Mouse (Mus musculus): ENCODE measurements around the gene Fchsd2. TPM values are rescaled to one million over a fixed set of nuclear protein-coding genes. Genes with fewer than 3 reads are reported as not detected.

Gene Fchsd2
- polyA plus RNA-seq, 1 experiment from 2014 or later: 42.0 TPM

DNA sequence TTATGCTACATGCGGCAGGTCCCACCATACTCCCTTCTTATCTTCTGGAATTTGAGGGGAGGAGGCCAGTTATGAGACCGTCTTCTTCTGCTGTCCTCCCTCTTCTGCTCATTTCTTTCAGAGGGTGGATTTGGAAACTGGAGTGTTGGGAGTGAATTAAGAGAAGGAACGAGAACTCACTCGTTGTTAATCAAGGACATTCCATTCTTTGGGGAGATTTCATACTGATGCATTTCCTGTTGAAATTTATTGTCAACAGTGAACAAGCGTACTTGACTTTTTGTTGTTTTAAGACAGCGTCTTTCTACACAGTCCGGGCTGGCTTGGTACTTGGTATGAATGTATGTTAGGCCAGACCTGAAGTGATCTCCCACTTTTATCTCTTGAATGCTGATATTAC, 26.7 kb downstream of the Fchsd2 start:
- Histone ChIP-seq H3K36me3 (ENCODE audit: control insufficient read depth, insufficient read depth, low read length) (peaks cover 22% of the 10 kb centered on the region), H3K9me3 (replicated peaks; ENCODE audit: control insufficient read depth, low read length, poor library complexity, severe bottlenecking) (no peaks in the 10 kb centered on the region), H3K9ac (ENCODE audit: low read depth, low read length) (no peak overlapping the region), H3K4me1 (ENCODE audit: control insufficient read depth, insufficient read depth, low read length) (no peaks in the 10 kb centered on the region), H3K4me2 (ENCODE audit: low read length) (no peak overlapping the region), H3K27me3 (ENCODE audit: control insufficient read depth, insufficient read depth, low read depth, low read length) (no peaks in the 10 kb centered on the region), H3K4me3 (ENCODE audit: low read depth, low read length) (no peak overlapping the region), H3K27ac (ENCODE audit: low read length) (no peak overlapping the region)
- ATAC-seq: no peak
- 96% methylated on average over 7 of the region's 7 CpGs for WGBS

GRCm38 (mm10) chr7:101123579-101124347, 31.1 kb downstream of the Fchsd2 start:
- no peak overlapping the region for H3K4me3 ChIP-seq (ENCODE audit: low read depth, low read length)
- no peaks in the 10 kb centered on the region for H3K27me3 ChIP-seq (ENCODE audit: control insufficient read depth, insufficient read depth, low read depth, low read length)
- H3K36me3 ChIP-seq (ENCODE audit: control insufficient read depth, insufficient read depth, low read length): peaks cover 11% of the 10 kb centered on the region
- no peaks in the 10 kb centered on the region for H3K9me3 ChIP-seq (replicated peaks; ENCODE audit: control insufficient read depth, low read length, poor library complexity, severe bottlenecking)
- no peak overlapping the region for H3K9ac ChIP-seq (ENCODE audit: low read depth, low read length)
- no peaks in the 10 kb centered on the region for H3K4me1 ChIP-seq (ENCODE audit: control insufficient read depth, insufficient read depth, low read length)
- WGBS: 89% methylated on average over 6 of the region's 6 CpGs
- H3K27ac ChIP-seq (ENCODE audit: low read length): no peak overlapping the region
- no peak for ATAC-seq
- no peak overlapping the region for H3K4me2 ChIP-seq (ENCODE audit: low read length)

GRCm38 (mm10) chr7:101127737-101128136, 35.1 kb downstream of the Fchsd2 start:
- no peak overlapping the region for H3K27ac ChIP-seq (ENCODE audit: low read length)
- H3K9me3 ChIP-seq (replicated peaks; ENCODE audit: control insufficient read depth, low read length, poor library complexity, severe bottlenecking): no peaks in the 10 kb centered on the region
- WGBS: 83% methylated on average over 3 of the region's 3 CpGs
- no peak overlapping the region for H3K9ac ChIP-seq (ENCODE audit: low read depth, low read length)
- H3K27me3 ChIP-seq (ENCODE audit: control insufficient read depth, insufficient read depth, low read depth, low read length): no peaks in the 10 kb centered on the region
- H3K4me3 ChIP-seq (ENCODE audit: low read depth, low read length): no peak overlapping the region
- H3K36me3 ChIP-seq (ENCODE audit: control insufficient read depth, insufficient read depth, low read length): no peaks in the 10 kb centered on the region
- H3K4me2 ChIP-seq (ENCODE audit: low read length): no peak overlapping the region
- no peak for ATAC-seq
- H3K4me1 ChIP-seq (ENCODE audit: control insufficient read depth, insufficient read depth, low read length): peaks cover 6% of the 10 kb centered on the region; the same call in 1 of the 2 replicates

GRCm38 (mm10) chr7:101128536-101128935, 35.9 kb downstream of the Fchsd2 start:
- no peak for ATAC-seq
- no peaks in the 10 kb centered on the region for H3K9me3 ChIP-seq (replicated peaks; ENCODE audit: control insufficient read depth, low read length, poor library complexity, severe bottlenecking)
- H3K4me1 ChIP-seq (ENCODE audit: control insufficient read depth, insufficient read depth, low read length): peaks cover 12% of the 10 kb centered on the region
- H3K27ac ChIP-seq (ENCODE audit: low read length): no peak overlapping the region
- H3K27me3 ChIP-seq (ENCODE audit: control insufficient read depth, insufficient read depth, low read depth, low read length): no peaks in the 10 kb centered on the region
- no peak overlapping the region for H3K9ac ChIP-seq (ENCODE audit: low read depth, low read length)
- no peaks in the 10 kb centered on the region for H3K36me3 ChIP-seq (ENCODE audit: control insufficient read depth, insufficient read depth, low read length)
- no peak overlapping the region for H3K4me2 ChIP-seq (ENCODE audit: low read length)
- 79% methylated on average over 4 of the region's 4 CpGs for WGBS
- H3K4me3 ChIP-seq (ENCODE audit: low read depth, low read length): no peak overlapping the region

GRCm38 (mm10) chr7:101130646-101131045, 38.0 kb downstream of the Fchsd2 start:
- Histone ChIP-seq H3K36me3 (ENCODE audit: control insufficient read depth, insufficient read depth, low read length) (no peaks in the 10 kb centered on the region), H3K4me1 (ENCODE audit: control insufficient read depth, insufficient read depth, low read length) (peaks cover 12% of the 10 kb centered on the region), H3K27me3 (ENCODE audit: control insufficient read depth, insufficient read depth, low read depth, low read length) (no peaks in the 10 kb centered on the region), H3K4me3 (ENCODE audit: low read depth, low read length) (no peak overlapping the region), H3K4me2 (ENCODE audit: low read length) (no peak overlapping the region), H3K27ac (ENCODE audit: low read length) (no peak overlapping the region), H3K9me3 (replicated peaks; ENCODE audit: control insufficient read depth, low read length, poor library complexity, severe bottlenecking) (no peaks in the 10 kb centered on the region), H3K9ac (ENCODE audit: low read depth, low read length) (no peak overlapping the region)
- ATAC-seq: no peak
- WGBS: 68% methylated on average over 3 of the region's 3 CpGs

DNA sequence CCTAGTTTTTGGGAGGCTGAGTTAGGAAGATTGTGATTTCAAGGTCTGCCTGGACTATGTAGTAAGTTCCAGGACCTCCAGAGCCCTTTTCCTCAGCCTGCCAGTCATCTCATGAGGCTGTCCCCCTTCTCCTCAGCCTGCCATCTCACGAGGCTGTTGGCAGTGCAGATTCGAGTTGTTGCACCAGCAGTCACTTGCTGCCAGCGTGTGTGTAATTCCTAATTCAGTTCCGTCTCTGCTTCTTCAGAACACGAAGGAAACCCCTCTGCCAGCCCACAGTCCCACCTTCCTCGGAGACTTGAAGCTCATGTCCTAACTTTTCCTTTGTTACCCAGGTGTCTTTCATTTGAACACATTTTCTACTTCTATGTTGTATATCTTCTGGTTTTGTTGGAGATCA, 38.6 kb downstream of the Fchsd2 start:
- Histone ChIP-seq H3K27me3 (ENCODE audit: control insufficient read depth, insufficient read depth, low read depth, low read length) (no peaks in the 10 kb centered on the region), H3K4me3 (ENCODE audit: low read depth, low read length) (no peak overlapping the region), H3K9me3 (replicated peaks; ENCODE audit: control insufficient read depth, low read length, poor library complexity, severe bottlenecking) (no peaks in the 10 kb centered on the region), H3K4me2 (ENCODE audit: low read length) (no peak overlapping the region), H3K36me3 (ENCODE audit: control insufficient read depth, insufficient read depth, low read length) (no peaks in the 10 kb centered on the region), H3K9ac (ENCODE audit: low read depth, low read length) (no peak overlapping the region), H3K4me1 (ENCODE audit: control insufficient read depth, insufficient read depth, low read length) (peaks cover 12% of the 10 kb centered on the region), H3K27ac (ENCODE audit: low read length) (no peak overlapping the region)
- WGBS: 68% methylated on average over 6 of the region's 6 CpGs
- ATAC-seq: no peak

- Histone ChIP-seq H3K9me3 (replicated peaks; ENCODE audit: control insufficient read depth, low read length, poor library complexity, severe bottlenecking) (no peaks in the 10 kb centered on the region), H3K27ac (ENCODE audit: low read length) (no peak overlapping the region), H3K9ac (ENCODE audit: low read depth, low read length) (no peak overlapping the region), H3K4me3 (ENCODE audit: low read depth, low read length) (no peak overlapping the region), H3K27me3 (ENCODE audit: control insufficient read depth, insufficient read depth, low read depth, low read length) (no peaks in the 10 kb centered on the region), H3K4me2 (ENCODE audit: low read length) (no peak overlapping the region), H3K4me1 (ENCODE audit: control insufficient read depth, insufficient read depth, low read length) (peaks cover 12% of the 10 kb centered on the region), H3K36me3 (ENCODE audit: control insufficient read depth, insufficient read depth, low read length) (no peaks in the 10 kb centered on the region)
- WGBS: 96% methylated on average over 2 of the region's 2 CpGs
- no peak for ATAC-seq
Measured at GRCm38 (mm10) chr7:101133591-101133990, 40.9 kb downstream of the Fchsd2 start.

DNA sequence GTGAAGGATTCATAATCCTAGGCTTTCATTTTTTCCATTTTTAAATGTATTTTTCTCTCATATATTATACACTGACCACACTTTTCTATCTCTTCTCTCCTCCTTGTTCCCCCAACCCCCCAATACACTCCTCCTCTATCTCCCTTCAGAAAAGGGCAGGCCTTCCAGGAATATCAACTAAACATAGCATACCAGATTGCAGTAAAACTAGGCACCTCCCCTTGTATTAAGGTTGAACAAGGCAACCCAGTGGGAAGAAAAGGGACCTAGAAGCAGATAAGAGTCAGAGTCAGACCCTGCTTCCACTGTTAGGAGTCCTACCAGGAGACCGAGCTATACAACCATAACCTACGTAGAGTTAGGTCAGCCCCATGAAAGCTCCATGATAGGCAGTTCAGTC, 41.5 kb downstream of the Fchsd2 start:
- Histone ChIP-seq H3K36me3 (ENCODE audit: control insufficient read depth, insufficient read depth, low read length) (no peaks in the 10 kb centered on the region), H3K4me3 (ENCODE audit: low read depth, low read length) (no peak overlapping the region), H3K9me3 (replicated peaks; ENCODE audit: control insufficient read depth, low read length, poor library complexity, severe bottlenecking) (no peaks in the 10 kb centered on the region), H3K4me2 (ENCODE audit: low read length) (no peak overlapping the region), H3K4me1 (ENCODE audit: control insufficient read depth, insufficient read depth, low read length) (peaks cover 12% of the 10 kb centered on the region), H3K27me3 (ENCODE audit: control insufficient read depth, insufficient read depth, low read depth, low read length) (no peaks in the 10 kb centered on the region), H3K9ac (ENCODE audit: low read depth, low read length) (no peak overlapping the region), H3K27ac (ENCODE audit: low read length) (no peak overlapping the region)
- ATAC-seq: no peak
- 99% methylated on average over 2 of the region's 2 CpGs for WGBS

GRCm38 (mm10) chr7:101138819-101139218, 46.2 kb downstream of the Fchsd2 start:
- H3K9me3 ChIP-seq (replicated peaks; ENCODE audit: control insufficient read depth, low read length, poor library complexity, severe bottlenecking): no peaks in the 10 kb centered on the region
- no peaks in the 10 kb centered on the region for H3K27me3 ChIP-seq (ENCODE audit: control insufficient read depth, insufficient read depth, low read depth, low read length)
- 83% methylated on average over 1 of the region's 1 CpGs for WGBS
- H3K9ac ChIP-seq (ENCODE audit: low read depth, low read length): no peak overlapping the region
- H3K4me3 ChIP-seq (ENCODE audit: low read depth, low read length): no peak overlapping the region
- H3K27ac ChIP-seq (ENCODE audit: low read length): no peak overlapping the region
- no peak for ATAC-seq
- H3K36me3 ChIP-seq (ENCODE audit: control insufficient read depth, insufficient read depth, low read length): no peaks in the 10 kb centered on the region
- no peak overlapping the region for H3K4me2 ChIP-seq (ENCODE audit: low read length)
- no peaks in the 10 kb centered on the region for H3K4me1 ChIP-seq (ENCODE audit: control insufficient read depth, insufficient read depth, low read length)
